Mouse (Mus musculus) urinary bladder, adult 18-20 months (tissue): ENCODE measurements around the gene Espl1.

Source experiments
- DNase-seq, 2 experiments: peaks; one replicate each; pipeline ENCODE4 v3.0.0; 2022; ENCODE audit warnings: low spot score in 2 of 2, mixed read lengths in 2 of 2

Espl1 gene

GRCm38 (mm10) chr15:102273982-102274716, 21.9 kb upstream of the Espl1 start:
- no peak for DNase-seq

- DNase-seq: no peak
Measured at GRCm38 (mm10) chr15:102278726-102279091, 17.4 kb upstream of the Espl1 start.

GRCm38 (mm10) chr15:102279092-102279782, 16.8 kb upstream of the Espl1 start, which contains the start of gene Mfsd5:
Mfsd5 (plus strand) TSS chr15:102279454.
- DNase-seq: peak; percentile 80 to 81

- peak in 1 of 2 experiments; percentile 31 for DNase-seq
Measured at GRCm38 (mm10) chr15:102279783-102280520, 16.1 kb upstream of the Espl1 start.

GRCm38 (mm10) chr15:102280623-102281022, 15.4 kb upstream of the Espl1 start:
- peak in 1 of 2 experiments; percentile 16 for DNase-seq

GRCm38 (mm10) chr15:102282463-102283292, 13.4 kb upstream of the Espl1 start:
- DNase-seq: peak in 1 of 2 experiments; percentile 64

- no peak for DNase-seq
Measured at GRCm38 (mm10) chr15:102283648-102284047, 12.4 kb upstream of the Espl1 start.

- no peak for DNase-seq
Measured at GRCm38 (mm10) chr15:102287395-102287794, 8.7 kb upstream of the Espl1 start.

GRCm38 (mm10) chr15:102296368-102297006, 421 bp downstream of the Espl1 start:
- DNase-seq: no peak

GRCm38 (mm10) chr15:102302542-102302941, 6.5 kb downstream of the Espl1 start:
- DNase-seq: no peak

- DNase-seq: no peak
Measured at GRCm38 (mm10) chr15:102308717-102309116, 12.7 kb downstream of the Espl1 start.

GRCm38 (mm10) chr15:102310074-102310845, 14.2 kb downstream of the Espl1 start:
- peak in 1 of 2 experiments; percentile 27 for DNase-seq

GRCm38 (mm10) chr15:102311489-102311888, 15.4 kb downstream of the Espl1 start:
- no peak for DNase-seq

- no peak for DNase-seq
Measured at GRCm38 (mm10) chr15:102315292-102315691, 19.2 kb downstream of the Espl1 start.

- DNase-seq: peak; percentile 36 to 37
Measured at GRCm38 (mm10) chr15:102316263-102316662, 20.2 kb downstream of the Espl1 start.

- DNase-seq: peak in 1 of 2 experiments; percentile 7
Measured at GRCm38 (mm10) chr15:102324654-102325473, 28.8 kb downstream of the Espl1 start.

- DNase-seq: peak; percentile 69 to 76
Measured at GRCm38 (mm10) chr15:102326022-102326576, 30.0 kb downstream of the Espl1 start, which contains the start of gene Pfdn5. Pfdn5 (plus strand) TSS chr15:102326116.

GRCm38 (mm10) chr15:102326892-102327291, 30.8 kb downstream of the Espl1 start:
- no peak for DNase-seq

- peak; percentile 68 to 71 for DNase-seq
Measured at GRCm38 (mm10) chr15:102331610-102332015, 35.5 kb downstream of the Espl1 start, which contains the start of gene Myg1. Myg1 (plus strand) TSS chr15:102331709.
